Comparison of ENCODE assay signal across 11 mouse cellular contexts in genomic region chr8:120167821-120168220, GRCm38 (mm10). TPM values are rescaled to one million over a fixed set of nuclear protein-coding genes. Genes with fewer than 3 reads are reported as not detected.
DNase-seq lines count a peak whose midpoint lies in the region; ATAC-seq and TF ChIP-seq lines count a peak whose summit lies in the region.
"Had no signal": no experiment of that assay in that cellular context is flagged by ENCODE, and none has a peak within 500 bp of the region (broad histone marks: within the 10 kb centered on the region; RNA-seq: fewer than 3 reads in every experiment).

No protein-coding gene starts in this region.

- H3K27ac ChIP-seq in hindbrain, embryonic 10.5 days: 0 out of 2 replicates have a peak overlapping the region, but pooled peaks have one; percentile 3
- H3K27ac ChIP-seq in hindbrain, embryonic 11.5 days (ENCODE audit: low read depth, low read length): no peak overlapping the region
- H3K27ac ChIP-seq in heart, adult 2 months: no peak overlapping the region
- no peak overlapping the region for H3K27ac ChIP-seq in kidney, embryonic 16.5 days (ENCODE audit: low read length)

- H3K4me3 ChIP-seq in hindbrain, embryonic 10.5 days: no peak overlapping the region
- H3K4me3 ChIP-seq in hindbrain, embryonic 11.5 days (ENCODE audit: low read depth, low read length): no peak overlapping the region
- no peak overlapping the region for H3K4me3 ChIP-seq in heart, adult 2 months
- no peak overlapping the region for H3K4me3 ChIP-seq in kidney, embryonic 16.5 days (ENCODE audit: low read length)
- H3K4me3 ChIP-seq: megakaryocyte, embryonic 14.5 days had no signal

- WGBS in hindbrain, embryonic 10.5 days: 32% methylated on average over 5 of the region's 5 CpGs
- WGBS in hindbrain, embryonic 11.5 days: 43% methylated on average over 5 of the region's 5 CpGs
- WGBS in heart, adult 2 months: 31% methylated on average over 5 of the region's 5 CpGs
- WGBS in kidney, embryonic 16.5 days: 39% methylated on average over 5 of the region's 5 CpGs

- no peak for DNase-seq in hindbrain, embryonic 10.5 days (ENCODE audit: low spot score)
- no peak for DNase-seq in hindbrain, embryonic 11.5 days (ENCODE audit: low spot score)
- peak; percentile 49 to 60 for DNase-seq in frontal cortex, postnatal 36 days (ENCODE audit: low spot score in 2 of 2)
- DNase-seq in left cerebral cortex, postnatal 25 days (ENCODE audit: low spot score in 2 of 2): peak; percentile 66 to 67
- peak; percentile 90 for DNase-seq in retina, postnatal 1 day
- DNase-seq in heart, adult 2 months: no peak
- DNase-seq in adrenal gland, postnatal 36 days: no peak
- DNase-seq: spleen, adult 18-20 months had no signal

- intact Hi-C loops in left cerebral cortex, postnatal 25 days (cut with DNase I): no loop called here
- intact Hi-C loops in heart, adult 2 months (cut with DNase I): loop anchor here (10.0 kb wide), 1 partner anchor 223 kb away; no protein-coding TSS in a partner anchor

- TF ChIP-seq CTCF in heart, adult 2 months (IDR thresholded peaks at IDR 0.05): no peak

- H3K4me1 ChIP-seq in hindbrain, embryonic 10.5 days (replicated peaks): peaks cover 50% of the 10 kb centered on the region
- no peaks in the 10 kb centered on the region for H3K4me1 ChIP-seq in hindbrain, embryonic 11.5 days (replicated peaks; ENCODE audit: control insufficient read depth, insufficient read depth, low read length)
- H3K4me1 ChIP-seq in heart, adult 2 months (ENCODE audit: control insufficient read depth, insufficient read depth, low read length): peaks cover 2% of the 10 kb centered on the region; the same call in 1 of the 2 replicates
- H3K4me1 ChIP-seq in kidney, embryonic 16.5 days (ENCODE audit: insufficient read depth, low read length): peaks cover 3% of the 10 kb centered on the region; the same call in 1 of the 2 replicates

- no peak for TF ChIP-seq POLR2A in heart, adult 2 months (IDR thresholded peaks at IDR 0.05; ENCODE audit: insufficient read depth, low read depth, low read length)

- H3K36me3 ChIP-seq in hindbrain, embryonic 10.5 days: no peaks in the 10 kb centered on the region
- no peaks in the 10 kb centered on the region for H3K36me3 ChIP-seq in hindbrain, embryonic 11.5 days (ENCODE audit: control insufficient read depth, insufficient read depth, low read length)
- no peaks in the 10 kb centered on the region for H3K36me3 ChIP-seq in heart, adult 2 months (ENCODE audit: control insufficient read depth, insufficient read depth, low read length)
- H3K36me3 ChIP-seq in kidney, embryonic 16.5 days (ENCODE audit: insufficient read depth, low read length): no peaks in the 10 kb centered on the region

- no peak overlapping the region for H3K4me2 ChIP-seq in hindbrain, embryonic 11.5 days (replicated peaks; ENCODE audit: low read depth, low read length)
- no peak overlapping the region for H3K4me2 ChIP-seq in kidney, embryonic 16.5 days (replicated peaks; ENCODE audit: low read depth, low read length)

- no peaks in the 10 kb centered on the region for H3K9me3 ChIP-seq in hindbrain, embryonic 10.5 days
- no peaks in the 10 kb centered on the region for H3K9me3 ChIP-seq in hindbrain, embryonic 11.5 days (ENCODE audit: control insufficient read depth, low read length)
- H3K9me3 ChIP-seq in kidney, embryonic 16.5 days (ENCODE audit: low read length): no peaks in the 10 kb centered on the region
- H3K9me3 ChIP-seq: megakaryocyte, embryonic 14.5 days had no signal

- ATAC-seq in hindbrain, embryonic 11.5 days (ENCODE audit: low FRiP score): no peak
- ATAC-seq in kidney, embryonic 16.5 days (ENCODE audit: low FRiP score, low TSS enrichment): no peak

- no peak for TF ChIP-seq EP300 in heart, adult 2 months (IDR thresholded peaks at IDR 0.05; ENCODE audit: insufficient read depth, low read depth, low read length)

- H3K9ac ChIP-seq in hindbrain, embryonic 11.5 days (ENCODE audit: low read depth, low read length): no peak overlapping the region
- no peak overlapping the region for H3K9ac ChIP-seq in heart, adult 2 months (ENCODE audit: low read depth, low read length)
- no peak overlapping the region for H3K9ac ChIP-seq in kidney, embryonic 16.5 days (replicated peaks; ENCODE audit: low read length)

- no peaks in the 10 kb centered on the region for H3K79me2 ChIP-seq in heart, adult 2 months (replicated peaks; ENCODE audit: control insufficient read depth, insufficient read depth, low read length)

- peaks cover 51% of the 10 kb centered on the region for H3K27me3 ChIP-seq in hindbrain, embryonic 10.5 days (ENCODE audit: insufficient read depth, poor library complexity, severe bottlenecking)
- H3K27me3 ChIP-seq in hindbrain, embryonic 11.5 days (ENCODE audit: control insufficient read depth, insufficient read depth, low read length): no peaks in the 10 kb centered on the region; the same call in 1 of the 2 replicates
- H3K27me3 ChIP-seq in heart, adult 2 months (ENCODE audit: control insufficient read depth, insufficient read depth, low read length): no peaks in the 10 kb centered on the region
- 0 out of 2 replicates have a peak, but pooled peaks cover 2% of the 10 kb centered on the region for H3K27me3 ChIP-seq in kidney, embryonic 16.5 days (ENCODE audit: insufficient read depth, low read length)

RNA-seq across cellular contexts. Expression of gene Fam92b, which starts 9.4 kb away (rescaled TPM):
- 0.95 and 4.1 TPM in 2 replicates for polyA plus RNA-seq in hindbrain, embryonic 10.5 days (2016; fragmentation: Nextera tagmentation; extraction: Ambion mirVana)
- 2.1 and 2.7 TPM in 2 replicates for polyA plus RNA-seq in hindbrain, embryonic 11.5 days (2014; fragmentation: Nextera tagmentation; extraction: Ambion mirVana)
- total RNA-seq in left cerebral cortex, postnatal 25 days (2021): under 1 TPM; 0.50 to 0.55 TPM
- not detected for total RNA-seq in heart, adult 2 months (2021)
- 1.0 TPM in 1 of 2 replicates, not detected in the other for polyA plus RNA-seq in heart, adult 2 months (2012; rRNA removed)
- 1 to 10 TPM in 1 of 2 experiments, under 1 TPM in 1; 0.53 to 1.2 TPM for total RNA-seq in adrenal gland, postnatal 36 days (2021)
- 0.14 and 0.22 TPM in 2 replicates for polyA plus RNA-seq in kidney, embryonic 16.5 days (2015; fragmentation: Nextera tagmentation; extraction: Ambion mirVana)
- polyA plus RNA-seq: heart, postnatal 0 days had no signal

RNA-seq across cellular contexts. Expression of gene 6430548M08Rik, which starts 53.9 kb away (rescaled TPM):
- polyA plus RNA-seq in hindbrain, embryonic 10.5 days (2016; fragmentation: Nextera tagmentation; extraction: Ambion mirVana): 5.2 and 12.5 TPM in 2 replicates
- 9.8 and 11.2 TPM in 2 replicates for polyA plus RNA-seq in hindbrain, embryonic 11.5 days (2014; fragmentation: Nextera tagmentation; extraction: Ambion mirVana)
- 100 to 1,000 TPM; 221 to 232 TPM for total RNA-seq in left cerebral cortex, postnatal 25 days (2021)
- total RNA-seq in heart, adult 2 months (2021): 10 to 100 TPM; 16.1 to 20.0 TPM
- 6.4 and 9.5 TPM in 2 replicates for polyA plus RNA-seq in heart, adult 2 months (2012; rRNA removed)
- 100 to 1,000 TPM in 1 of 2 experiments, 10 to 100 TPM in 1; 77.7 to 152 TPM for total RNA-seq in adrenal gland, postnatal 36 days (2021)
- polyA plus RNA-seq in kidney, embryonic 16.5 days (2015; fragmentation: Nextera tagmentation; extraction: Ambion mirVana): 5.3 and 6.7 TPM in 2 replicates

Comparison
In these comparisons a context has a peak if more than half of its experiments do, and no peak if none do; other contexts are left out.
1. DNase-seq: peak in frontal cortex, postnatal 36 days (2 of 2), left cerebral cortex, postnatal 25 days (2 of 2) and retina, postnatal 1 day (single experiment); none in hindbrain, embryonic 10.5 days (single experiment), hindbrain, embryonic 11.5 days (single experiment), heart, adult 2 months (0 of 2) and adrenal gland, postnatal 36 days (0 of 2).